Mouse (Mus musculus): ENCODE results near the gene Twf2.

DNA sequence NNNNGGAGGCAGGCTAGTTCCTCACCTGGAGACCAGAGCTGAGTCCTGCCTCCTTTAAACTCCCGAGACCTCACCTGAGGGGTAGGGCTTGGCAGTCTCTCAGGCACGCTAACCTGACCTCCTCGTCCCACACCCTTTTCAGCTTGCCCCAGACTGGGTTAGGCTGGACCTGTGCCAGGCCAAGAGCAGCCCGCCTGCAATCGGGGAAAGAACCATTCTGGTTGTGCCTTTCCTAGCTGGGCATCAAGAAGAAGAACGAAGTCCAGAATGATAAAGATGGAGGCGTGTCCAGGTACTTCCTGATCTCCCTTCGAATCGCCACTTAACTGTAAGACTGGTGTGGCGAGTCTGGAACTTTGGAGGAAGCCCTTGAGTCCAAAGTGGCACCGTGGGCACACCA lies 46.6 kb downstream of the Twf2 start:
- TF ChIP-seq ZC3H11A (IDR thresholded peaks at IDR 0.05; ENCODE audit: low read depth, low read length) (no peak), CTCF (IDR thresholded peaks at IDR 0.05 in 2 of 3, conservative IDR thresholded peaks at IDR 0.05 in 1 of 3; ENCODE audit: control insufficient read depth in 1 of 3, insufficient read depth in 1 of 3, low read depth in 2 of 3, low read length in 3 of 3, poor library complexity in 1 of 3, severe bottlenecking in 1 of 3) (no peak), TBP (IDR thresholded peaks at IDR 0.05; ENCODE audit: low read depth, low read length) (no peak), CHD2 (IDR thresholded peaks at IDR 0.05; ENCODE audit: low read length) (no peak)

All from MEL (cell line).